Mouse (Mus musculus): ENCODE measurements around the gene Ptk6. TPM values are rescaled to one million over a fixed set of nuclear protein-coding genes. Genes with fewer than 3 reads are reported as not detected.
"Not testable (repeated sequence)": the region's sequence is repeated elsewhere in the genome, so short reads cannot be mapped to it uniquely, and the experiment has no call there.

Gene Ptk6
- polyA plus RNA-seq, 1 experiment from 2014 or later, result 1.9 TPM

DNA sequence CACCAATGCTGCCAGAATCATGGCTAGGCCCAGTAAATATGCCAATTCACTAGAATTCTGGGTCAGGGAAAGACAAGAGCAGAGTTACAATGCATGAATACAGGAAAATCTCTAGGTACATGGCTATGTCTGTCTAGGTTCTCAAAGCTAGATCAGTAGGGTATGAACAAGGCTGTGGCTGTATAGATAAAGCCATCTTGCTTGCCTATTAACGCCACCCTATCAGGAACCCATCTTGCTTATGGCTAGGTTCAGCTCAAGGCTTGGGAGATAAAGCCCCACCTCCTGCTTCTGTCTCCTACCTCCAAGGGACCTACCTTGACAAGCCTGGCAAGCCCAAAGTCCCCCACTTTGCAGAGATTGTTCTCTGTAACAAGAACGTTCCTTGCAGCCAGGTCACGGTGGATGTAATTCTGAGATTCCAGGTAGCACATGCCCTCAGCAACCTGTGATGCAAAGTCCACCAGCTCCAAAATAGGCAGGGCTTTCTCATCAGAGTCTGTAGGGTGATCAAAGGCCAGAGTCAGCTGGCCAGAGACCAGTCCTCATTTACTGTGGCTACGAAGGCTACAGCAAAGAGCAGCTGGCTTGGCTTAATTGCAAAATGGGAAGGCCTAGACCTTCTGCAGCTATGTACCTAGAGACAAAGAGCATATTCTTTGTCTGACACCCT, 5.8 kb downstream of the Ptk6 start:
- H3K9ac ChIP-seq (ENCODE audit: low read depth, low read length), result no peak overlapping the region
- H3K27me3 ChIP-seq (replicated peaks; ENCODE audit: control insufficient read depth, insufficient read depth, low read length), result no peaks in the 10 kb centered on the region
- H3K4me1 ChIP-seq (replicated peaks; ENCODE audit: control insufficient read depth, insufficient read depth, low read length), result peaks cover 10% of the 10 kb centered on the region; the same call in 1 of the 2 replicates
- ATAC-seq, result peak; percentile 64
- no peak overlapping the region for H3K4me2 ChIP-seq (replicated peaks; ENCODE audit: low read depth)
- TF ChIP-seq CTCF (IDR thresholded peaks at IDR 0.05; ENCODE audit: low read depth), result no peak
- H3K9me3 ChIP-seq (ENCODE audit: control insufficient read depth), result no peaks in the 10 kb centered on the region
- WGBS, result 53% methylated on average over 4 of the region's 4 CpGs
- no peaks in the 10 kb centered on the region for H3K36me3 ChIP-seq (ENCODE audit: control insufficient read depth, insufficient read depth)
- H3K27ac ChIP-seq (ENCODE audit: low read depth, low read length), result no peak overlapping the region
- H3K4me3 ChIP-seq (ENCODE audit: low read depth, low read length), result no peak overlapping the region

DNA sequence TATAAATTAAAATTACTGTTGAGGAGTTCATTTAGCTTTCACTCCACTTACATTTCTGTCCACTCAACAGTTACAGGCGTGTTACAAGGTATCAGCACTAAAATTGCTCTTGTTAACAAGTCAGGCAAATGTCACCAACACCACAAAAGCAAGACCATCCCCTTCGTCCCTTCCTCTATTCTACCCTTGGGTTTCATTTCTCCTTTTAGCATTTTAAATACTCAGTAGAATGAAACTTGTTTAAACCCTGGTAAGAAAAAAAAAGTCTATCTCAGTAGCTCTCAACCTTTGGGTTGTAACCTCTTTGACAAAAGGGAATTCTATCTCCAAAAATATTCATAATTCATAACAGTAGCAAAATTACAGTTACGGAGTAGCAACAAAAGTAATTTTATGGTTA, 9.5 kb downstream of the Ptk6 start:
- no peaks in the 10 kb centered on the region for H3K27me3 ChIP-seq (replicated peaks; ENCODE audit: control insufficient read depth, insufficient read depth, low read length)
- no peaks in the 10 kb centered on the region; the same call in 1 of the 2 replicates for H3K36me3 ChIP-seq (ENCODE audit: control insufficient read depth, insufficient read depth)
- no peak for ATAC-seq
- WGBS, result 74% methylated on average over 3 of the region's 3 CpGs
- H3K9ac ChIP-seq (ENCODE audit: low read depth, low read length), result no peak overlapping the region
- H3K4me2 ChIP-seq (replicated peaks; ENCODE audit: low read depth), result no peak overlapping the region
- no peak overlapping the region for H3K27ac ChIP-seq (ENCODE audit: low read depth, low read length)
- H3K9me3 ChIP-seq (ENCODE audit: control insufficient read depth), result no peaks in the 10 kb centered on the region
- no peak for TF ChIP-seq CTCF (IDR thresholded peaks at IDR 0.05; ENCODE audit: low read depth)
- H3K4me1 ChIP-seq (replicated peaks; ENCODE audit: control insufficient read depth, insufficient read depth, low read length), result peaks cover 7% of the 10 kb centered on the region; the same call in 1 of the 2 replicates
- H3K4me3 ChIP-seq (ENCODE audit: low read depth, low read length), result no peak overlapping the region

GRCm38 (mm10) chr2:181191936-181192335, 10.7 kb downstream of the Ptk6 start:
- 71% methylated on average over 4 of the region's 4 CpGs for WGBS
- Histone ChIP-seq H3K27ac (ENCODE audit: low read depth, low read length) (no peak overlapping the region), H3K9me3 (ENCODE audit: control insufficient read depth) (no peaks in the 10 kb centered on the region), H3K27me3 (replicated peaks; ENCODE audit: control insufficient read depth, insufficient read depth, low read length) (no peaks in the 10 kb centered on the region), H3K4me2 (replicated peaks; ENCODE audit: low read depth) (no peak overlapping the region), H3K9ac (ENCODE audit: low read depth, low read length) (no peak overlapping the region), H3K4me3 (ENCODE audit: low read depth, low read length) (no peak overlapping the region), H3K4me1 (replicated peaks; ENCODE audit: control insufficient read depth, insufficient read depth, low read length) (peaks cover 6% of the 10 kb centered on the region; the same call in 1 of the 2 replicates), H3K36me3 (ENCODE audit: control insufficient read depth, insufficient read depth) (no peaks in the 10 kb centered on the region; the same call in 1 of the 2 replicates)
- no peak for TF ChIP-seq CTCF (IDR thresholded peaks at IDR 0.05; ENCODE audit: low read depth)
- ATAC-seq, result no peak

- ATAC-seq, result not testable (repeated sequence)
Measured at GRCm38 (mm10) chr2:181191385-181191784, 11.2 kb downstream of the Ptk6 start.

DNA sequence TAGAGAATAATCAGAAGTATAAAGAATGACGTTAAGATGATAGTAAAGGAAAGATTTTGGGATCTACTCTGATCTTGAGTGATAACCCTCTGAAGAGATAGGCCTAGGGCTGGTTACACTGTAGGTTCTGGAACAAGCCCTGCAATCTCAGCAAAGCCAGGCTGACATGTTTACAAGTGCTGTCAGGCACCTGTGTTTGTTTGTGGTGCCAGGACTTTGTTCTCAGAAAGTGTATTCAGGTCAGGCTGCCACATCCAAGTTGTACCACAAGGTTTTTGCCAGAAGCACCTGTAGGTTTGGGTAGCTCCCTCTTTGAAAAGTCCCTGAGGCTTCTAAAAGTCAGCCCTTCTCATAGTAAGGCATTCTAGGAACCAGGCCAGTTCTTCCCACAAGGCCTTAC, 13.3 kb downstream of the Ptk6 start:
- Histone ChIP-seq H3K4me3 (ENCODE audit: low read depth, low read length) (no peak overlapping the region), H3K4me2 (replicated peaks; ENCODE audit: low read depth) (no peak overlapping the region), H3K27me3 (replicated peaks; ENCODE audit: control insufficient read depth, insufficient read depth, low read length) (no peaks in the 10 kb centered on the region), H3K9ac (ENCODE audit: low read depth, low read length) (no peak overlapping the region), H3K36me3 (ENCODE audit: control insufficient read depth, insufficient read depth) (no peaks in the 10 kb centered on the region; the same call in 1 of the 2 replicates), H3K4me1 (replicated peaks; ENCODE audit: control insufficient read depth, insufficient read depth, low read length) (no peaks in the 10 kb centered on the region), H3K27ac (ENCODE audit: low read depth, low read length) (0 out of 2 replicates have a peak overlapping the region, but pooled peaks have one; percentile 66), H3K9me3 (ENCODE audit: control insufficient read depth) (no peaks in the 10 kb centered on the region)
- 72% methylated on average over 1 of the region's 1 CpGs for WGBS
- TF ChIP-seq CTCF (IDR thresholded peaks at IDR 0.05; ENCODE audit: low read depth), result no peak
- no peak for ATAC-seq

More at GRCm38 (mm10) chr2:181191385-181191784, 11.2 kb downstream of the Ptk6 start:
- H3K36me3 ChIP-seq (ENCODE audit: control insufficient read depth, insufficient read depth); H3K27me3 ChIP-seq (replicated peaks; ENCODE audit: control insufficient read depth, insufficient read depth, low read length); H3K9ac ChIP-seq (ENCODE audit: low read depth, low read length); H3K9me3 ChIP-seq (ENCODE audit: control insufficient read depth); H3K27ac ChIP-seq (ENCODE audit: low read depth, low read length); H3K4me3 ChIP-seq (ENCODE audit: low read depth, low read length); H3K4me2 ChIP-seq (replicated peaks; ENCODE audit: low read depth); H3K4me1 ChIP-seq (replicated peaks; ENCODE audit: control insufficient read depth, insufficient read depth, low read length): not testable (repeated sequence)
- WGBS, result 72% methylated on average over 3 of the region's 4 CpGs

DNA sequence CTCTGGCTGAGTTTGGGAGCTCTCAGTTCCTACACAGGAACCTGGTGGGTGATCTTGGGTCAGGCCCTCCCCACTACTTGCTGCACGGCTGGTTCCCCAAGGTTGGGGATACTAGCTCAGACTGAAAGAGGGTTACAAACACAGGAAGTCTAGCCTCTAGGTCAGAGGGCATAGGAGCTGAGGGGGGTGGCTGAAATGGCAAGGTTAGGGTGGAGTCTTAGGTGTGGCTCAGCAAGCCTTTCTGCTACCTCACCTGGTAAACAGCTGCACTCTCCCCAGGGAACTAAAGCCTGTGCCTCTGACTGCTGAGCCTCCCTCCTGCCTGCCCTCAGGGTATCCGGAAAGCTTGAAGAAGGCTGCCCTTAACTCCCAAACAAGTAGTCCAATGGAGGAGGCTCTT, 13.9 kb downstream of the Ptk6 start:
- Histone ChIP-seq H3K27ac (ENCODE audit: low read depth, low read length) (peak overlapping the region; percentile 66), H3K27me3 (replicated peaks; ENCODE audit: control insufficient read depth, insufficient read depth, low read length) (no peaks in the 10 kb centered on the region), H3K4me2 (replicated peaks; ENCODE audit: low read depth) (peak overlapping the region; percentile 71), H3K36me3 (ENCODE audit: control insufficient read depth, insufficient read depth) (no peaks in the 10 kb centered on the region; the same call in 1 of the 2 replicates), H3K4me1 (replicated peaks; ENCODE audit: control insufficient read depth, insufficient read depth, low read length) (no peaks in the 10 kb centered on the region), H3K4me3 (ENCODE audit: low read depth, low read length) (no peak overlapping the region), H3K9me3 (ENCODE audit: control insufficient read depth) (no peaks in the 10 kb centered on the region), H3K9ac (ENCODE audit: low read depth, low read length) (no peak overlapping the region)
- no peak for TF ChIP-seq CTCF (IDR thresholded peaks at IDR 0.05; ENCODE audit: low read depth)
- peak; percentile 7; the same call in 1 of the 2 replicates for ATAC-seq
- 35% methylated on average over 2 of the region's 2 CpGs for WGBS

Data from intestine, postnatal 0 days (tissue).